Mouse (Mus musculus) lung, adult 2 months (tissue): Measurements from ENCODE around the gene Tbc1d13.

ENCODE experiments used
- CTCF ChIP-seq: fragments of 200-500 bp; IDR thresholded peaks from 2 replicates; pipeline ENCODE4 v1.5.1; 2011; ENCODE audit warnings: mild to moderate bottlenecking, low read length, control low read depth; ENCODE audit not compliant: insufficient read depth
- POLR2A ChIP-seq: fragments of 200-500 bp; IDR thresholded peaks from 2 replicates; pipeline ENCODE4 v1.6.1; 2011; ENCODE audit warnings: low read depth, mild to moderate bottlenecking, control low read depth, low read length, borderline replicate concordance; ENCODE audit errors: extremely low read depth

GRCm38 (mm10) chr2:30151840-30152239 is 18.3 kb downstream of the Tbc1d13 start:
- TF ChIP-seq CTCF (no peak), POLR2A (no peak)
